Mouse (Mus musculus): ENCODE results near the gene Pls3. TPM values are rescaled to one million over a fixed set of nuclear protein-coding genes. Genes with fewer than 3 reads are reported as not detected.

Pls3 gene
- 40.0 and 46.6 TPM in 2 replicates for polyA plus RNA-seq (2014; fragmentation: Nextera tagmentation; extraction: Ambion mirVana)

DNA sequence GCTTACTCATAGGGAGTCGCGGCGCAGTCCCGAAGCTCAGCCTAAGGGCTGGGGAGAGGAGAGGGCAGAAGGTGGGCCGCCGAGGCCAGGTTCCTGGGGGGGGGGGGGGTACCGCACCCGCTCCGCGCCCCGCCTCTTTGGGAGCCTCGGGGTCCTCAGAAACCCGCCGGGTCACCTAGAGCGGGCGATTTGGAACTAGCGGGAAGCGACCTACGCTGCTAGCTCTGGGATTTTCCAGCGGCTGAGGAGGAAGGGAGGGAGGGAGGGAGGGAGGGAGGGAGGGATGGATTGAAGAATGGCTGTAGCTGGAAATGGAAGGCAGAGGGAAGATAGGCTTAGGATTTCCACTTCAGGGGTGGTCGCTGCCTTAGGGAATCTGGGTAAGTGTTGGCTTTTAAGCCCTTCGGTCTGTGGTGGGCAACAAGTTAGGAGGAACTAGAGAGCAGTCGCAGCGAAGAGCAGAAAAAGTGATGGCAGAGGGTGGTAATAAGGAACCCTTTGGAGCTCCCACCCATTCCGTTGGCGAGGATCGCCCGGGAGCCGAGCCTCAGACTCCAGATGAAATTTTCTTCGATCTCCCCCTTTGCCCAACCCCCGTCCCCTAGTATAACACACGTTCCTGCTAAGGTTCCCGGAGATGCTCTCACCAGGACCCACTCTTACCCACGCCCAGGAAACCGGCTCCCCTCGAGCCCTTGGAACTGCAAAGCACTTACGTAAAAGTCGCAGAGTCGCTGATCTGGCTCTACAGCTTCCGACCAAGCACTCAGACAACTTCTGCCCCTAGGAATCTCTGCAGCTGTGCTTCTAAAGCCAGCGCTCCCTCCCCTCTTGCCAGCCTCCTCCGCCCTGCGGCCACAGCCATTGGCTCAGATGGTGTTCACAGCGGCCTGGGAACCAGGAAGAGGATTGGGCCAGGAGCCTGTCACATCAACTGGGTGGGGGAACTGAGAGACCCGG, at the start of gene Pls3:
TSS of gene Pls3 (minus strand) at position 851 of the 960 bp plus-strand sequence.
- no peaks in the 10 kb centered on the region for H3K36me3 ChIP-seq (ENCODE audit: control insufficient read depth, insufficient read depth, low read length)
- no peaks in the 10 kb centered on the region for H3K27me3 ChIP-seq (replicated peaks; ENCODE audit: control insufficient read depth, insufficient read depth, low read length)
- no peaks in the 10 kb centered on the region for H3K9me3 ChIP-seq (replicated peaks; ENCODE audit: control insufficient read depth, low read length)
- peak within 1 kb of the TSS; percentile 41 for H3K4me3 ChIP-seq (ENCODE audit: low read depth, low read length)
- ATAC-seq (peak; percentile 98), DNase-seq (ENCODE audit: low spot score) (peak; percentile 92)
- no peaks in the 10 kb centered on the region for H3K4me1 ChIP-seq (ENCODE audit: control insufficient read depth, insufficient read depth, low read length)
- H3K27ac ChIP-seq (ENCODE audit: low read depth, low read length), result no peak within 1 kb of the TSS
- H3K9ac ChIP-seq (ENCODE audit: low read length), result peak within 1 kb of the TSS; percentile 50
- H3K4me2 ChIP-seq (ENCODE audit: low read length), result peak within 1 kb of the TSS; percentile 57
- 20% methylated on average over 40 of the region's 45 CpGs for WGBS

DNA sequence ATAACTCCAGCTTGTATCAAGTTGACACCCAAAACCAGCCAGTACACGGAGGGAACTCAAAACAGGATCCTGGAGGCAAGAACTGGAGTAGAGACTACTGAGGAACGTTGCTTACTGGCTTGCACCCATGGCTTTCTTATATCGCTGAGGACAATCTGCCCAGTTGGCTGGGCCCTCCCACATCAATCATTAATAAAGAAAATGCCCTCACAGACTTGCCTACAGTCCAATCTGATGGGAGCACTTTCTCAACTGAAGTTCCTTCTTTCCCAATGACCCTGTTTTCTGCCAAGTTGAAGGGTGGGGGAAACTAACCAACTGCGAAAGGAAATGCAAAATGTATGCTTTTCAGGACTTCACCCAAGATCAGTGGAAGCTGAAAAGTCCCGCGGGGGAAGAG, 20.7 kb upstream of the Pls3 start:
- no peaks in the 10 kb centered on the region for H3K27me3 ChIP-seq (replicated peaks; ENCODE audit: control insufficient read depth, insufficient read depth, low read length)
- ATAC-seq (no peak), DNase-seq (ENCODE audit: low spot score) (no peak)
- no peaks in the 10 kb centered on the region for H3K36me3 ChIP-seq (ENCODE audit: control insufficient read depth, insufficient read depth, low read length)
- H3K4me3 ChIP-seq (ENCODE audit: low read depth, low read length), result no peak overlapping the region
- H3K4me1 ChIP-seq (ENCODE audit: control insufficient read depth, insufficient read depth, low read length), result no peaks in the 10 kb centered on the region
- 59% methylated on average over 6 of the region's 6 CpGs for WGBS
- H3K27ac ChIP-seq (ENCODE audit: low read depth, low read length), result no peak overlapping the region
- H3K4me2 ChIP-seq (ENCODE audit: low read length), result no peak overlapping the region
- H3K9me3 ChIP-seq (replicated peaks; ENCODE audit: control insufficient read depth, low read length), result no peaks in the 10 kb centered on the region
- no peak overlapping the region for H3K9ac ChIP-seq (ENCODE audit: low read length)

DNA sequence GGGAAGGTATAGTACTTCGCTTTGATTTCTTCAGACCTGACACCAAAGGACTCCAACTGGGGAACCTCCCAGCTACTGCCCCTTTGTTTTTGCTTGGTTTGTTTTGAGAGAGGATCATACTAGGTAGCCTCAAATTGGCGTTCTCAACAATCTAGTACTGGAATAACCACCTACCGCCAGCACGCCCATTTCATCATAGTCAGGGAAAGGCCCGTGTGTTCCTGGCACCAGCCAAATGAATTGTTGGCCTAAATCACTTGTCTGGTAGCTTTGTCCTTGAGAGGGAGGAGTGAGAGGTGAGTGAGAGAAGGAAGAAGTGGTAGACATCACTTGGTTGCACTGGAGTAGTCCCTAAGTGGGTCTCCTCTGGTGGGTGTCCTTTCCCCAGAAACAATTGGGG, 584 bp upstream of the Pls3 start:
- WGBS, result 28% methylated on average over 5 of the region's 5 CpGs
- H3K4me1 ChIP-seq (ENCODE audit: control insufficient read depth, insufficient read depth, low read length), result no peaks in the 10 kb centered on the region
- H3K9ac ChIP-seq (ENCODE audit: low read length), result no peak overlapping the region
- H3K4me3 ChIP-seq (ENCODE audit: low read depth, low read length), result peak overlapping the region; percentile 41
- no peak overlapping the region for H3K27ac ChIP-seq (ENCODE audit: low read depth, low read length)
- DNase-seq (ENCODE audit: low spot score) (no peak), ATAC-seq (no peak)
- no peaks in the 10 kb centered on the region for H3K36me3 ChIP-seq (ENCODE audit: control insufficient read depth, insufficient read depth, low read length)
- no peaks in the 10 kb centered on the region for H3K27me3 ChIP-seq (replicated peaks; ENCODE audit: control insufficient read depth, insufficient read depth, low read length)
- H3K9me3 ChIP-seq (replicated peaks; ENCODE audit: control insufficient read depth, low read length), result no peaks in the 10 kb centered on the region
- H3K4me2 ChIP-seq (ENCODE audit: low read length), result peak overlapping the region; percentile 57

DNA sequence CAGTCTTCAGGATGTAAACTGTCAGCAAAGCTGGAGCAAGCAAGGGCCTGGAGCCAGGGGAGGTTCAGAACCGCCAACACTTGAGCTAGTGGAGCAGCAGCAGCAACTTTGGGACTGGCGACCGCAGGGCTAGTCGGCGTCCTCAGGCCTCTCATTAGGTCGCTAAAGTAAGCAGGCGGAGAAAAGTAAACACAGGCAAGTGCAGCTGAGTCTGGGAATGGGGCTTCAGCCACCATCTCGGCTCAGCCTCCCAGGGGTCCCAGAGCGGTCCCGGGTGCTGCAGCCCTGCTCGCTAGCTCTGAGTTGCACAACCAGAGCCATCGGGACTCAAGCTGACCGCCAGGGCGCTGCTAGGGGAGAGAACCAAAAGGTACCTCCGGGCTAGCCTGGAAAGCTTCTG, 1.2 kb downstream of the Pls3 start:
- Histone ChIP-seq H3K4me1 (ENCODE audit: control insufficient read depth, insufficient read depth, low read length) (no peaks in the 10 kb centered on the region), H3K27me3 (replicated peaks; ENCODE audit: control insufficient read depth, insufficient read depth, low read length) (no peaks in the 10 kb centered on the region), H3K9me3 (replicated peaks; ENCODE audit: control insufficient read depth, low read length) (no peaks in the 10 kb centered on the region), H3K4me3 (ENCODE audit: low read depth, low read length) (peak overlapping the region; percentile 41), H3K27ac (ENCODE audit: low read depth, low read length) (no peak overlapping the region), H3K4me2 (ENCODE audit: low read length) (peak overlapping the region; percentile 57), H3K9ac (ENCODE audit: low read length) (peak overlapping the region; percentile 50), H3K36me3 (ENCODE audit: control insufficient read depth, insufficient read depth, low read length) (no peaks in the 10 kb centered on the region)
- 30% methylated on average over 15 of the region's 15 CpGs for WGBS
- DNase-seq (ENCODE audit: low spot score) (peak; percentile 23), ATAC-seq (no peak)

DNA sequence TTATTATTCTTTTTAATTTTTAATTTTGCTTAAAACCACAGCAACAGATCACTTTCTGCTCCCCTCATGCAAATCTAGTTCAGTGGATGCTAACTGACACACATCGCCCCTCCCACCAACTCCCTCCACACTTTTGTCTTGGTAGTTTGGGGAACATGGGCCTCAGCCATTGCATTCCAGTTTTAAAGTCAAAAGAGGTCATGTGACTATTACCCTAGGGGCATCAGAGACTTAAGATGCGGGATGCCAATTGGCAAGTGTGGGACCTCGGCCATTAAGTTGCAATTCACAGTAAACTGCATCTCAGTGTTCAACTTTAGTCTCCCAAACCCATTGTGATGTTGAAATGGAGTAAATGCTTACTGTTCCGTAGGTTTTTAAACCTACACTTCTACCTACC, 1.7 kb downstream of the Pls3 start:
- no peak for DNase-seq (ENCODE audit: low spot score)
- 34% methylated on average over 4 of the region's 4 CpGs for WGBS

DNA sequence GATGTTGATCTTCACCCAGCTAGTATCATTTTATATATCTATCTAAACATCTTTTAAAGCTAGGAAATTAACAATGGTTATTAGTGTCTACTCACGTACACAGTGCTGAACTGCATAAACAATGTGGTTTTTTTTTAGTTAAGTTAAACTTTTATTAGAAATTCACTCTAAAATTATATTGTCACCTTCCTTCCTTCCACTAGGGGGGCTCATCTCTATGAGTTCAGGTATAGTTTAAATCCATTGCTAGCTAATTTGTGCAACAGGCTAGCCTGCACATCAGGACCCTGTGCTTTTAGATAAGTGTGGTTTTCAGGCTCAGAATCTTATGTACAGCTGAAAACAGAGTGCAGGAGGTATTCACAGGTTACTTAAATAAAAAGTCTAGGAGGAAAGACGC, 3.1 kb downstream of the Pls3 start:
- Histone ChIP-seq H3K9me3 (replicated peaks; ENCODE audit: control insufficient read depth, low read length) (no peaks in the 10 kb centered on the region), H3K27ac (ENCODE audit: low read depth, low read length) (no peak overlapping the region), H3K4me1 (ENCODE audit: control insufficient read depth, insufficient read depth, low read length) (no peaks in the 10 kb centered on the region), H3K4me2 (ENCODE audit: low read length) (no peak overlapping the region), H3K4me3 (ENCODE audit: low read depth, low read length) (no peak overlapping the region), H3K9ac (ENCODE audit: low read length) (no peak overlapping the region), H3K36me3 (ENCODE audit: control insufficient read depth, insufficient read depth, low read length) (no peaks in the 10 kb centered on the region), H3K27me3 (replicated peaks; ENCODE audit: control insufficient read depth, insufficient read depth, low read length) (no peaks in the 10 kb centered on the region)
- ATAC-seq, result no peak
- DNase-seq (ENCODE audit: low spot score), result peak; percentile 2
- 85% methylated on average over 2 of the region's 2 CpGs for WGBS

More for the DNA sequence above, 1.7 kb downstream of the Pls3 start:
- H3K36me3 ChIP-seq (ENCODE audit: control insufficient read depth, insufficient read depth, low read length), result no peaks in the 10 kb centered on the region
- H3K9me3 ChIP-seq (replicated peaks; ENCODE audit: control insufficient read depth, low read length), result no peaks in the 10 kb centered on the region
- H3K27ac ChIP-seq (ENCODE audit: low read depth, low read length), result no peak overlapping the region
- ATAC-seq, result no peak
- H3K4me2 ChIP-seq (ENCODE audit: low read length), result peak overlapping the region; percentile 57
- no peaks in the 10 kb centered on the region for H3K27me3 ChIP-seq (replicated peaks; ENCODE audit: control insufficient read depth, insufficient read depth, low read length)
- H3K9ac ChIP-seq (ENCODE audit: low read length), result no peak overlapping the region
- no peaks in the 10 kb centered on the region for H3K4me1 ChIP-seq (ENCODE audit: control insufficient read depth, insufficient read depth, low read length)
- H3K4me3 ChIP-seq (ENCODE audit: low read depth, low read length), result peak overlapping the region; percentile 41; the same call in 1 of the 2 replicates

DNA sequence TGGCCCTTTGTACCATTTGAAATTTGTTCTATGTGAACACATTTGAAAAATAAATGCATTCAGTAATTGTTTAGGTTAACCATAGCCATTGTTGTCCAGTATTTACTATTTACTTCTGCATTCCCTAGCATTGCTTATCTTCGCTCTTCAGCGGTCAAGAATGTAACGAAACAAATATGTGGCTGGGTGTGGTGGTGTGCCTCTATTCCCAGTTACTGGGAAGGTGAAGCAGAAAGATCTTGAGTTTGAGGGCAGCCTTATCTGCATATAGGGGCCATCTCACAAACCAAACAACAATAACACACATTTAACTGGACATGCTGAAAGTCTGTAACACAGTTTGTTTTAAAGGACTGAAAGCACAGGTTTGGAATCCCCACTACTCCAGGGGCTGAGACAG, 13.3 kb downstream of the Pls3 start:
- H3K27ac ChIP-seq (ENCODE audit: low read depth, low read length), result no peak overlapping the region
- H3K4me1 ChIP-seq (ENCODE audit: control insufficient read depth, insufficient read depth, low read length), result no peaks in the 10 kb centered on the region
- no peak overlapping the region for H3K9ac ChIP-seq (ENCODE audit: low read length)
- H3K4me2 ChIP-seq (ENCODE audit: low read length), result no peak overlapping the region
- ATAC-seq (no peak), DNase-seq (ENCODE audit: low spot score) (no peak)
- 92% methylated on average over 3 of the region's 3 CpGs for WGBS
- no peak overlapping the region for H3K4me3 ChIP-seq (ENCODE audit: low read depth, low read length)
- H3K36me3 ChIP-seq (ENCODE audit: control insufficient read depth, insufficient read depth, low read length), result no peaks in the 10 kb centered on the region
- H3K9me3 ChIP-seq (replicated peaks; ENCODE audit: control insufficient read depth, low read length), result no peaks in the 10 kb centered on the region
- H3K27me3 ChIP-seq (replicated peaks; ENCODE audit: control insufficient read depth, insufficient read depth, low read length), result no peaks in the 10 kb centered on the region

DNA sequence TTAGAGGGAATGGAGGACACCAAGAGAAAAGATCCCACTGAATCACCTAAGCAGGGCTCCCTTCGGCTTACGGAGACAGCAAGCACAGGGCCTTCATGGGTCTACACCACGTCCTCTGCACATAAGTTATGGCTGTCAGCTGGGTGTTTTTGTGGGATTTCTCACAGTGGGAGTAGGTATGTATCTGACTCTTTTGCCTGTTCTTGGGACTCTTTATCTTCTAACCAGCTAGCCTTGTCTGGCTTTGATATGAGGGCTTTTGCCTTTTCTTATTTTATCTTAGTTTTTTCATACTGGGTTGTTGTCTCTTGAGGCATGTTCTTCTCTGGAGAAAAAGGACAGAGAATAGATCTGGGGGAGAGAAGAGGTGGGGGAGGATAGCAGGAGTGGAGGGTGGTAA, 20.7 kb downstream of the Pls3 start:
- H3K9ac ChIP-seq (ENCODE audit: low read length), result no peak overlapping the region
- H3K9me3 ChIP-seq (replicated peaks; ENCODE audit: control insufficient read depth, low read length), result no peaks in the 10 kb centered on the region
- WGBS, result 94% methylated on average over 3 of the region's 3 CpGs

DNA sequence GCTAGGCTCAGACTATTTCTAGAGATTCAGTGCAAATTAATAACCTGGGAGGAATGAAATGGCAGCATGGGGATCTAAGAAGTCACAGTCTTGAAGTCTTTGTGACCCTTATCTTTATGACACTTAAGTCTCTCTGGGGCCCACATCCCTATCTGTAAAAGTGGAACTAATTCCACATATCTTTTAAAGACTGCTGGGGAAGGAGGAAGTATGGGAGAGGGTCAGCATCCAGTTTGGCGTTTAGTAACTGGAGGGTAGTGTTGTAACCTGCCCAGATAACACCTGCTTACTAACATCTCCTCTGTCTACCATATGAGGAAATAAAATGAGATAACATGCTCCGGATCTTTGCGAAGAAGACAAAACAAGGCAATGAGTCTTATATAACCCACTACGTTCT, 30.7 kb downstream of the Pls3 start:
- Histone ChIP-seq H3K36me3 (ENCODE audit: control insufficient read depth, insufficient read depth, low read length) (no peaks in the 10 kb centered on the region), H3K4me1 (ENCODE audit: control insufficient read depth, insufficient read depth, low read length) (no peaks in the 10 kb centered on the region), H3K4me2 (ENCODE audit: low read length) (no peak overlapping the region), H3K27me3 (replicated peaks; ENCODE audit: control insufficient read depth, insufficient read depth, low read length) (no peaks in the 10 kb centered on the region), H3K9ac (ENCODE audit: low read length) (no peak overlapping the region), H3K9me3 (replicated peaks; ENCODE audit: control insufficient read depth, low read length) (no peaks in the 10 kb centered on the region), H3K27ac (ENCODE audit: low read depth, low read length) (no peak overlapping the region), H3K4me3 (ENCODE audit: low read depth, low read length) (no peak overlapping the region)
- ATAC-seq (no peak), DNase-seq (ENCODE audit: low spot score) (no peak)
- 86% methylated on average over 4 of the region's 4 CpGs for WGBS

More for the DNA sequence above, 20.7 kb downstream of the Pls3 start:
- H3K4me1 ChIP-seq (ENCODE audit: control insufficient read depth, insufficient read depth, low read length), result no peaks in the 10 kb centered on the region
- H3K4me3 ChIP-seq (ENCODE audit: low read depth, low read length), result no peak overlapping the region
- no peaks in the 10 kb centered on the region for H3K36me3 ChIP-seq (ENCODE audit: control insufficient read depth, insufficient read depth, low read length)
- no peak overlapping the region for H3K4me2 ChIP-seq (ENCODE audit: low read length)
- DNase-seq (ENCODE audit: low spot score) (no peak), ATAC-seq (no peak)
- H3K27ac ChIP-seq (ENCODE audit: low read depth, low read length), result no peak overlapping the region
- H3K27me3 ChIP-seq (replicated peaks; ENCODE audit: control insufficient read depth, insufficient read depth, low read length), result no peaks in the 10 kb centered on the region

Data from forebrain, embryonic 14.5 days (tissue).